Mouse (Mus musculus) left cerebral cortex, postnatal 25 days (tissue): ENCODE results near the gene Sphk2. TPM values are rescaled to one million over a fixed set of nuclear protein-coding genes. Genes with fewer than 3 reads are reported as not detected.

ENCODE experiments used
- DNase-seq, 2 experiments: peaks; one replicate each; pipeline ENCODE4 v3.0.0; 2022; ENCODE audit warnings: low spot score in 2 of 2, mixed read lengths in 1 of 2
- intact Hi-C: fragments of 180-260 bp; cut with DNase I; formaldehyde crosslinking; loops from one replicate; pipeline ENCODE4 v1.15.1; 2025
- total RNA-seq, 2 experiments: library from RNA; stranded (reverse); gene quantifications; 2 replicates each; pipeline ENCODE4 v1.2.3; 2021

The Sphk2 gene
- 10 to 100 TPM; 29.7 to 29.8 TPM for total RNA-seq

DNA sequence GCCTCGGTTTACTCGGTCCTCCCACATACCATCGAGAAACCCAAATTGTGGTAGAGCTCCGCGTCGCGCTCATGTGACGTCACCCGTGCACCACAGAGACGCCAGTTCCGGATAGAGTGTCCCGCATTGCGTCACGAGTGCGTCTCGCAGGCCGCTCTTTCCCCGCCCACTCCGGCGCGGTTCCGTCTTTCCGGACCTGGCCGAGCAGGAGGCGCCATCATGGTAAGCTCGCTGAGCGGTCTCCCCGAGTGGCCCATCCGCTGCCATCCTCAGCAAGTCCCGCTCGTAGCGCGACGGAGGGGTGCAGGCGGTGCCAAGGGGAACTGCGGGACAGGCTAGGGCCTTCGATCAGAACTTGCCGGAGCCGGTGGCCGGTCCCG lies at the start of gene Sphk2:
TSS of gene Sphk2 (minus strand) at position 85 of the 380 bp plus-strand sequence.
- intact Hi-C loops: loop anchor here (5.0 kb wide), 1 partner anchor 84 kb away; no protein-coding TSS in a partner anchor
- peak; percentile 99 for DNase-seq

DNA sequence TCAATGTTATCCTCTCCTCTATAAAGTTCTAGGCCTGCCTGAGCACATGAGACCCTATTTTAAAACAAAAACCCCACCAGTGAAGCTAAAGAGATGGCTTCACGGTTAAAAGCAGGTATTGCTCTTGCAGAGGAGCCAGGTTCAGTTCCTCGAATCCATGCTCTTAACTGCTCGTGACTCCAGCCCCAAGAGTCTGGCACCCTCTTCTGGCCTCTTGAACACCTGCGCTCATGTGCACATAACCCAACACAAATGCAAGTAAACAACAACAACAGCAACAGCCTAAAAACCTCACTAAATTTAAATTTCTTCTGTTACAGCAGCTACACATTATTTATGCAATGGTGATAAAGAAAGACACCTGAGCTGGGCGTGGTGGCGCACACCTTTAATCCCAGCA lies 49.7 kb upstream of the Sphk2 start:
- intact Hi-C loops: loop anchor here (5.0 kb wide), 1 partner anchor 230 kb away; no protein-coding TSS in a partner anchor
- DNase-seq: no peak

GRCm38 (mm10) chr7:45766764-45767163 lies 49.0 kb upstream of the Sphk2 start:
- intact Hi-C loops: loop anchor here (5.0 kb wide), 1 partner anchor 231 kb away; no protein-coding TSS in a partner anchor
- DNase-seq: no peak

- intact Hi-C loops: loop anchor here (5.0 kb wide), 1 partner anchor 231 kb away; no protein-coding TSS in a partner anchor
- no peak for DNase-seq
These were observed 48.2 kb upstream of the Sphk2 start for GRCm38 (mm10) chr7:45765995-45766394.

DNA sequence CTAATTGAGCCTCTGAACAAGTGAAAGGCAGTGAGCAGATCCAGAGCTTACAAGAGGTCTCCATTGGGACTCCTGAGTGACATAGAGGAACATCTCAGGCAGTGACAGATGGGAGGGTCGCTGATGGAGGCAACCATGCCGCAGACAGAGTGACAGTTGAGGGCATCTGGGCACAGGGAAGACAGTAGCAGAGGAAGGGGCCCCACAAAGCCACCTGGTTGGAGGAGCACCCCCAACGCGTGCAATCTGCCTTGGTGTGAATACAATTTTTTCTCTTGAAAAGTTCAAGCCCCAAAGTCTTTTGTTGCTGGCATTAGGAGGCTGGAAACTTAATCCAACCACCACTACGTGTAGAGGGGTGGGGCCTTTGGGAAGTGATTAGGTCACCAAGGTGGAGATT lies 42.3 kb upstream of the Sphk2 start:
- intact Hi-C loops: no loop called here
- DNase-seq: no peak

- intact Hi-C loops: no loop called here
- no peak for DNase-seq
These were observed 41.6 kb upstream of the Sphk2 start for GRCm38 (mm10) chr7:45759400-45759799.

- intact Hi-C loops: no loop called here
- no peak for DNase-seq
These were observed 37.9 kb upstream of the Sphk2 start for GRCm38 (mm10) chr7:45755703-45756102.

DNA sequence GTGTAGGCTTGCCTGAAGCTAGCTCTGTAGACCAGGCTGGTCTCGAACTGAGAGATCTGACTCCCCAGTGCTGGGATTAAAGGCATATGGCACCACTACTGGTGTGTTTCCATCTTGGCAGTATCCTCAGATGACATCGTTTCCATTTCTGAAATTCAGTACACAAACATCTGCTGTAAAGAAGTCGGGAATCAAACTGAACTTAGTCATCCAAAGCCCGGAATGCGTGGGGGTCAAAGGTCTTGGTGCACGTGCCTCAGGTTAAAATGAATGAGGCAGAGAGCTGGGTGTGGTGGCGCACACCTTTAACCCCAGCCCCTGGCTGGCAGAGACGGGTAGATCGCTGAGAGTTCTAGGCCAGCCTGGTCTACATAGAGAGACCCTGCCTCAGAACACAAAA lies 32.4 kb upstream of the Sphk2 start:
- no peak for DNase-seq
- intact Hi-C loops: no loop called here

GRCm38 (mm10) chr7:45749401-45749800 lies 31.6 kb upstream of the Sphk2 start:
- no peak for DNase-seq
- intact Hi-C loops: no loop called here

DNA sequence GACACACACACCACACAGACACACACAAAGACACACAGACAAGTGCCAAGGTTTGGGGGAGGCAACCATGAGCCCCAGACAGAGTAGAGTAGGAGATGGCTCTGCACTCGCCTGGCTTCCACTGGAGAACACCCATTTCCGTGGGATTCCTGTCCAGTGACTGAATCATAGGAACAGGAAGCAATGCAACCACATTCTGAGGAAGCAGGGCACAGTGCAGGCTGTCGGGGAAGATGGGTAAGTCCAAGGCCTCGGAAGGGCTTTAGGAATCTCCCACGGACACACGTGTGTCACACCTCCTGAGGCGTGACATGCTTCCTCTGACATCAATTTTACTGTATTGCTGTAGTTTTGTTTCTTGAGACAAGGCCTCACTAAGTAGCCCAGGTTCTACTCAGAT lies 30.3 kb upstream of the Sphk2 start:
- no peak for DNase-seq
- intact Hi-C loops: no loop called here

DNA sequence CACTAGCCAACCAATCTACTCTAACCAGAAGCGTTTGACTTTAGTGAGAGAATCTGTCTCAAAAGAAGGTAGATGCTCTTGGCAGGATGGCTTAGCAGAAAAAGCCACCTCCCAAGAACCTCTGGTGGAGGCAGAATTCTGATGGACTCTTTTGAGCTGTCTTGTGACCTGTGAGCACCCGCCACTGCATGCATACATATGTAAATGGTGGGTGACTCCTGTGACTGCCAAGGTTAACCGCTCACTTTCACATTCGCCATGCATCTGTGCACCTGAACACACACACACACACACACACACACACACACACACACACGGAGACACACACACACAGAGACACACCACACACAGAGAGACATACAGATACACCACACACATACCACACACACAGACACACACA lies 29.6 kb upstream of the Sphk2 start:
- intact Hi-C loops: no loop called here
- no peak for DNase-seq

DNA sequence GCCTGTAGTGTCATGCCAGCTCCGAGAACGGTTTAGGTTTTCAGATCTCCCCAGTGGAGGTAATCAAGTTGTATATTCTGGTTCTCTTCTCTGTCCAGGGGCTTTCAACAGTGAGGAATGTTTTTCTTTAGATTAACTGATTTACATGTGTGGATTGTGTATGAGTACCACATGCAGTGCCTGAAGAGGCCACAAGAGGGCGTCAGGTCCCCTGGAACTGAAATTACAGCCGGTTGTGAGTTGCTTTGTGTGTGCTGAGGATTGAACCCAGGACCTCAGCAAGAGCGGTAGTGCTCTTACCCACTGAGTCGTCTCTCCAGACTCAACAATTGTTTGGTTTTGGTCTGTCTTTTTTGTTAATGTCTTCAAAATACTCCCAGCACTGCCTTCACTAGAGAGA lies 28.7 kb upstream of the Sphk2 start:
- no peak for DNase-seq
- intact Hi-C loops: no loop called here

GRCm38 (mm10) chr7:45744387-45744786 lies 26.6 kb upstream of the Sphk2 start:
- DNase-seq: peak; percentile 69 to 78
- intact Hi-C loops: no loop called here

DNA sequence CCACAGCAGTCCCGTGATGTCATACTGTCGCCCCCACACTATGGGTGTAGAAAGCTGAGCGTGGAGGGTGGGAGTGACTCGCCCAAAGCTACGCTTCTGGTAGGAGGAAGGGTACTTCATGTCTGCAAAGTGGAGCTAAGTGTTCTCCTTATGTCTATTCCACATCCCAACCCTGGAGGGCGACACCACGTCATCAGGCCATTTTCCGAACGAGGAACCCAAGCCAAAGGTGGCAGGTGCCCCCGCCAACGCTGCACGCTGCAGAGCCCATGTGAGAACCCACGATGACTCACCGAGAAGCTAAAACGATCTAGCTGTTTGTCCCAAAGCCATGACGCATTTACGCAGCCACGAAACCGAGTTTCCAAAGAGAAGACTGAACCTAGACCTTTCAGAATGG lies 24.5 kb upstream of the Sphk2 start:
- intact Hi-C loops: loop anchor here (1.0 kb wide), 1 partner anchor 43 kb away; no protein-coding TSS in a partner anchor
- peak; percentile 69 to 93 for DNase-seq

DNA sequence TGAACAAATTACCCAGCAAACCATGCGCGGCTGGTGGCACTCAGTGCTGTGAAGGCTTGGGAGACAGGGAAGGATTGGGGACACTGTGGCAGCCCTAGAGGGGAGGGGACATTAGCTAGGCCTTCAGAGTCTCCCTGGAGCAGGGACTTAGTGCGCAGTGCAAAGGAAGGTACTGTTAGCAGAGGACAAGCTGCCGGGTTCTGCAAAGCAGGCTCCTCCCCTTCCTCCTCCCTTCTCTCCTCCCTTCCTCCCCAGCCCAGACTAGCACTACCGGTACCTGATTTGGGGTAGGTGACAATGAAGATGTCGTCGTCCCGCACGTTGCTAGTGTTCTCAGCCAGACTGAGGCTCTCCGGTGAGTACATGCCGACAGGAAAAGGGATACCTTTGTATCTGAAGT lies 24.0 kb upstream of the Sphk2 start:
- DNase-seq: peak in 1 of 2 experiments; percentile 61
- intact Hi-C loops: loop anchor here (1.0 kb wide), 1 partner anchor 44 kb away; no protein-coding TSS in a partner anchor

DNA sequence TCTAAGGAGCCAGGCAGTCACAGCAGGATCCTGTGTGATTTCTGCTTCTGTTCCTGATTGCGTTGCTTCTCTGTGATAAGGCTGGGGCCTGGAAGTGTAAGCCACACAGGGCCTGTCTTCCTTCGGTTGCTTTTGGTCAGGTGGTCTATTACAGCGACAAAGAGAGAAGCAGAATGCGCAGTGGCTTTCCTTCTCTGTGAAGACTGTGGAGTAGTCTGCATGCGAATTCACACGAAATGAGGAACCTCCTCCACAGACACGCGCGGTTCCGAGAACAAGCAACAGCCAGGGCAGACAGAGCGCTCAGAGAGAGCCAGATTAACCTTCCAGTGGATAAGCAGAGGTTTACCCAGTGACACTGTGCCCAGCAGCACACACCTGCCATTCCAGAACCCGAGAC lies 23.5 kb upstream of the Sphk2 start:
- intact Hi-C loops: no loop called here
- DNase-seq: peak; percentile 39 to 47

DNA sequence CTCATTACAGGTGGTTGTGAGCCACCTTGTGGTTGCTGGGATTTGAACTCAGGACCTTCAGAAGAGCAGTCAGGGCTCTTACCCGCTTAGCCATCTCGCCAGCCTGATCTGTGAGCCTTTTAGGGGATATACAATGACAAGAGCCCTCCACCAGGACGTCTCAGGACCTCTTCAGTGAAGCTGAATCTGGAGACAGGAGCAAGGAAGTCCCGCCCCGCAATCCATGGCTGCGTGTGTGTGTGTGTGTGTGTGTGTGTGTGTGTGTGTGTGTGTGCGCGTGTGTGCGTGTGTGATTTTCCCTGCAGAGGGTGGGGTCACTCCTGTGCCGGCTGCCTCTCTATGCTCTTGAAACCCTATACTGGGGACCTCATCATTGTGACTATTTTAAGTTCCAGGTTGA lies 22.0 kb upstream of the Sphk2 start:
- no peak for DNase-seq
- intact Hi-C loops: loop anchor here (1.0 to 5.0 kb wide), 4 partner anchors 61 to 269 kb away; partner anchors contain the start of gene Kdelr1

- peak; percentile 84 to 91 for DNase-seq
- intact Hi-C loops: loop anchor here (1.0 to 5.0 kb wide), 4 partner anchors 62 to 270 kb away; partner anchors contain the start of gene Kdelr1
These were observed 21.5 kb upstream of the Sphk2 start for GRCm38 (mm10) chr7:45739162-45739763.

- intact Hi-C loops: no loop called here
These were observed 15.7 kb upstream of the Sphk2 start for GRCm38 (mm10) chr7:45733477-45733876.

DNA sequence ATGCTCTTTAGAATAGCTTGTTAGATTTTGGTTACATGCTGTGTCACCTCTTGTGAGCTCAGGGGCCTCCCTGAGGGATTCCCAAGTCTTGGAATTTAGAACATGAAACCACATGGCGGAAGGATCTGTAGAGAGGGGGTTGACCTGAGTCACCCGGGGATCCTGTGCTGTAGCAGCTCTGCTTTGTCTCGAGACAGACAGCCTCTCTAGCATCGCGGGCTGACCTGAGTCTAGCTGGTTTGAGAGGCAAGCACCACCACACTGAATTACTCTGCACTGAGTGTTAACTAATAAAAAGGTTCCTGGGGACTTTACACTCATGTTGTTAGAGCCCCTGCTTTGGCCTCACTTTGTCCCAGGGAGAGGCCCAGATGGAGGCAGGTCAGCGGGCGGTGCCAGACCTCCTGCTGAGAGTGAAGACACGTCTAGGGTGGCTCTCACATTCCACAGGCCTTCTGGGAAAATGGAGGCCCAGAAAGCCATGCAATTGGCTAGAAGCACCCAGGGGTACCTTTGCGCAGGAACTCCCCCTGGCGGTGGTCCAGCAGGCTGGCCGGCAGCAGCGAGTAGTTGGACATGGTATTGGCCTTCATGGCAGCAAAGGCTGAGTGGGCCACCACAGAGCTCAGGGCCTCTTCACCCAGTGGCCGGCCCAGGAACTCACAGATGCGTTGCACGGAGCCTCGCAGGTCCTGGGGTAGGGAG lies 13.1 kb upstream of the Sphk2 start:
- intact Hi-C loops: no loop called here

More at GRCm38 (mm10) chr7:45733477-45733876, 15.7 kb upstream of the Sphk2 start:
- no peak for DNase-seq

GRCm38 (mm10) chr7:45727625-45728024 lies 9.8 kb upstream of the Sphk2 start:
- DNase-seq: no peak
- intact Hi-C loops: no loop called here

More for the DNA sequence above, 13.1 kb upstream of the Sphk2 start:
- DNase-seq: no peak
